Mouse (Mus musculus) embryonic facial prominence, embryonic 15.5 days (tissue): ENCODE results near the gene Ppt1. TPM values are rescaled to one million over a fixed set of nuclear protein-coding genes. Genes with fewer than 3 reads are reported as not detected.

Source experiments
- ATAC-seq: fragments of 200-750 bp; cut with Nextera tagmentation; 2 replicates; pipeline ENCODE4 v1.8.0; 2017; ENCODE audit warnings: low read depth, moderate TSS enrichment; ENCODE audit not compliant: insufficient number of reproducible peaks, low FRiP score, low TSS enrichment
- H3K27ac ChIP-seq: fragments of 300-500 bp; sonication (generic); replicated peaks from 2 replicates; pipeline ENCODE4 v1.5.1; 2015; ENCODE audit warnings: mild to moderate bottlenecking, inconsistent platforms
- H3K27me3 ChIP-seq: fragments of 300-500 bp; sonication (generic); 2 replicates; pipeline ENCODE4 v1.6.1; 2015; ENCODE audit warnings: inconsistent platforms
- H3K36me3 ChIP-seq: fragments of 300-500 bp; sonication (generic); 2 replicates; pipeline ENCODE4 v1.6.1; 2015; ENCODE audit warnings: mild to moderate bottlenecking, inconsistent platforms
- H3K4me1 ChIP-seq: fragments of 300-500 bp; sonication (generic); 2 replicates; pipeline ENCODE4 v1.6.1; 2015; ENCODE audit warnings: inconsistent platforms
- H3K4me2 ChIP-seq: fragments of 300-500 bp; sonication (generic); replicated peaks from 2 replicates; pipeline ENCODE4 v1.6.1; 2015; ENCODE audit warnings: mild to moderate bottlenecking, inconsistent platforms
- H3K4me3 ChIP-seq: fragments of 300-500 bp; sonication (generic); replicated peaks from 2 replicates; pipeline ENCODE4 v1.5.1; 2015; ENCODE audit warnings: mild to moderate bottlenecking, inconsistent platforms
- H3K9ac ChIP-seq: fragments of 300-500 bp; sonication (generic); 2 replicates; pipeline ENCODE4 v1.6.1; 2015; ENCODE audit warnings: inconsistent platforms
- H3K9me3 ChIP-seq: fragments of 300-500 bp; sonication (generic); replicated peaks from 2 replicates; pipeline ENCODE4 v1.6.1; 2016; ENCODE audit warnings: inconsistent platforms
- WGBS: fragments of 180-500 bp; shearing (Covaris S2); methylation state at CpG from one replicate; pipeline ENCODE4 v1.1.7; 2015; 5-methylcytosine and 5-hydroxymethylcytosine counted together
- polyA plus RNA-seq: library from polyadenylated mRNA; unstranded; fragments of >200 nt; fragmentation: Nextera tagmentation; extraction: Ambion mirVana; gene quantifications from 2 replicates; pipeline ENCODE4 v1.2.1, GENCODE M21; 2015

The Ppt1 gene
- polyA plus RNA-seq, 1 experiment from 2014 or later, result 80.9 TPM

DNA sequence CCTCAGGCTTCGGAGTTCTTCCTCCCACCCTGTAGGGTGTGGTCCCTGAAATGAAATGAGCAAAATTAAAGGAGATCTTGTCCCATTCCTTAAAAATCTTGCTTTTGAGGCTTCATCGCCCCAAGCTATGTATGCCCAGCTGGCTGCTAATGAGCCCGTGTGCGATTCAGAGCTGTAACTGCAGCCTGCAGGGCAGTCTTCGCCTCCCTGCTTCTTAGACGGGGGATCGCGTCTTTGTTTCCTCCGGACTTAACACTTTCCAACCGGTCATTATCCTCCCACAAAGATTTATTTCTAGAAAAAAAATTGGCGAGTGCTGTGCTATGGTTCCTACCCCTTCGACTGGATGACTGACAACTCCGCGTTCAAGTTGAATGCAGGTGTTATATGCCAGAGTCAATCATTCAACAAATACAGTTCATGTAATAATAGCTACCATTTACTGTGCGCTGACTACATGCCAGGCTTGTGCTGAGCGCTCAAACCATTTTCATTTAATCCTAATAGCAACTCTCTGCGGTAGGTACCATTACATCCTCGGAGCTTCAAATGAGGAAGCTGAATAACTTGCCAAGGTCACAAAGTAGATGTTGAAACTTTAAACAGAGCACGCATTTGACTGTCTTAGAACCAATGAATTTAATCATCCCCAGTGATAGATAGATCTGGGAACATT lies 50.7 kb downstream of the Ppt1 start:
- Histone ChIP-seq H3K4me1 (peaks cover 34% of the 10 kb centered on the region), H3K4me3 (peak overlapping the region; percentile 82), H3K27ac (peak overlapping the region; percentile 100), H3K9me3 (no peaks in the 10 kb centered on the region), H3K9ac (peak overlapping the region; percentile 79), H3K27me3 (no peaks in the 10 kb centered on the region), H3K4me2 (peak overlapping the region; percentile 86), H3K36me3 (no peaks in the 10 kb centered on the region)
- no peak for ATAC-seq
- WGBS, result 3% methylated on average over 19 of the region's 19 CpGs

- H3K27ac ChIP-seq, result peak overlapping the region; percentile 100
- 61% methylated on average over 2 of the region's 2 CpGs for WGBS
- H3K27me3 ChIP-seq, result no peaks in the 10 kb centered on the region
- peak overlapping the region; percentile 86 for H3K4me2 ChIP-seq
- peaks cover 29% of the 10 kb centered on the region for H3K4me1 ChIP-seq
- no peak for ATAC-seq
- 0 out of 2 replicates have a peak overlapping the region, but pooled peaks have one; percentile 82 for H3K4me3 ChIP-seq
- H3K9ac ChIP-seq, result no peak overlapping the region
- H3K9me3 ChIP-seq, result no peaks in the 10 kb centered on the region
- no peaks in the 10 kb centered on the region for H3K36me3 ChIP-seq
Measured at GRCm38 (mm10) chr4:122887336-122887735, 51.3 kb downstream of the Ppt1 start.

DNA sequence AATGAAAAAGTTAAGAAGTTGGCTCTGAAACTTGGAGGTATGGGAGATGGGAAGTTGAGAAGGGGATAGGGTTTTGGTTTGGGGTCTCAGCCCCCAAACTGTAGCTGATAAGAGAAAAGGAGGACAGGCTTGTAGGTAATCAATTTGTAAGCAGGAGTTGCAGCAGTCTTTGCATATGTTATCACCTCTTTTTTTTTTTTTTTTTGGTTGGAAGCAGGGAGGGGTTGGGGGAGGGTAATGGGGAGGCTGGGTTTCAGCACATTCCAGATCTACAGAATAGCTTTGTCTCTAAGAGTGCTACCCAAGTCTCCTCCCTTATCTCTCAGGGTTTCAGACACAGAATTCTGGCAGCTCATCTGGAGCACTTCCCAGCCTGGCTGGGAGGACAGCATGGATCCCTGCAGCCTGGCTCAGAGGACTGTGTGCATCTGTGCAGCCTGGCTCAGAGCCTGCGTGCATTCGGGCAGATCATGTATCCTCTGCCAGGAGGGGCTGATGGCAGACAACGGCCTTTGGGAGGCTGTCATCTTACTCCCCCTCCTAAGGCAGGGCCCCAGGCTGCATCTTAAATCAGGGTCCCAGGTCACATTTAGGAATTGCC lies 54.9 kb downstream of the Ppt1 start:
- peak; percentile 49; the same call in 1 of the 2 replicates for ATAC-seq
- peaks cover 11% of the 10 kb centered on the region; the same call in 1 of the 2 replicates for H3K4me1 ChIP-seq
- no peaks in the 10 kb centered on the region for H3K27me3 ChIP-seq
- no peak overlapping the region for H3K27ac ChIP-seq
- no peak overlapping the region for H3K4me3 ChIP-seq
- H3K4me2 ChIP-seq, result no peak overlapping the region
- H3K9me3 ChIP-seq, result no peaks in the 10 kb centered on the region
- no peaks in the 10 kb centered on the region for H3K36me3 ChIP-seq
- H3K9ac ChIP-seq, result no peak overlapping the region
- 5% methylated on average over 3 of the region's 3 CpGs for WGBS

- Histone ChIP-seq H3K4me2 (no peak overlapping the region), H3K4me1 (peaks cover 11% of the 10 kb centered on the region; the same call in 1 of the 2 replicates), H3K27ac (no peak overlapping the region), H3K36me3 (no peaks in the 10 kb centered on the region), H3K9me3 (no peaks in the 10 kb centered on the region), H3K4me3 (no peak overlapping the region), H3K9ac (no peak overlapping the region), H3K27me3 (no peaks in the 10 kb centered on the region)
- no peak for ATAC-seq
- 17% methylated on average over 1 of the region's 1 CpGs for WGBS
Measured at GRCm38 (mm10) chr4:122891597-122891996, 55.6 kb downstream of the Ppt1 start.

GRCm38 (mm10) chr4:122892157-122892556 lies 56.1 kb downstream of the Ppt1 start:
- no peak for ATAC-seq
- Histone ChIP-seq H3K4me1 (peaks cover 7% of the 10 kb centered on the region; the same call in 1 of the 2 replicates), H3K36me3 (no peaks in the 10 kb centered on the region), H3K4me3 (no peak overlapping the region), H3K4me2 (no peak overlapping the region), H3K9ac (no peak overlapping the region), H3K27me3 (no peaks in the 10 kb centered on the region), H3K27ac (no peak overlapping the region), H3K9me3 (no peaks in the 10 kb centered on the region)
- 80% methylated on average over 5 of the region's 5 CpGs for WGBS

GRCm38 (mm10) chr4:122897750-122898149 lies 61.7 kb downstream of the Ppt1 start:
- H3K27ac ChIP-seq, result no peak overlapping the region
- no peaks in the 10 kb centered on the region for H3K4me1 ChIP-seq
- no peaks in the 10 kb centered on the region for H3K9me3 ChIP-seq
- H3K27me3 ChIP-seq, result no peaks in the 10 kb centered on the region
- H3K9ac ChIP-seq, result no peak overlapping the region
- no peak for ATAC-seq
- WGBS, result 72% methylated on average over 4 of the region's 4 CpGs
- H3K4me2 ChIP-seq, result no peak overlapping the region
- H3K36me3 ChIP-seq, result no peaks in the 10 kb centered on the region
- H3K4me3 ChIP-seq, result no peak overlapping the region

GRCm38 (mm10) chr4:122898313-122898712 lies 62.3 kb downstream of the Ppt1 start:
- 10% methylated on average over 5 of the region's 5 CpGs for WGBS
- Histone ChIP-seq H3K9ac (no peak overlapping the region), H3K27ac (no peak overlapping the region), H3K9me3 (no peaks in the 10 kb centered on the region), H3K27me3 (no peaks in the 10 kb centered on the region), H3K36me3 (no peaks in the 10 kb centered on the region), H3K4me1 (no peaks in the 10 kb centered on the region), H3K4me2 (no peak overlapping the region), H3K4me3 (no peak overlapping the region)
- no peak for ATAC-seq

DNA sequence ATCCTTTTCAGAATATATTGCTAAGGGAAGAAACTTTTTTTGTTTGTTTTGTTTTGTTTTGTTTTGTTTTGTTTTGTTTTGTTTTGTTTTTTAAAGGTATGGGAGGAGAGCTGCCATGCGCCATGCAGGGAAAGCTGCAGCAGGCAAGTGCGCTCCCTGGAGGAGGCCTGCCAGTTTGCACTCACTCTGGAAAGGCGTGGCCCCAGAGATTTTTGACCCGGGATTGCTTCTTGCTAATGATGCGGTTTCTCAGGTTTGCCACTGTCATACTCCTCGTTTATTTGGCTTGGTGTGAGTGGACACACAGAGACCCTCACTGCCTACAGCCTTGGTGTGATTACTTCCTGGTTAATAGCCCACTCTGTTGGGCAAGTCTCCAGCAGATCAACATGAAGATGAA lies 66.1 kb downstream of the Ppt1 start:
- Histone ChIP-seq H3K4me3 (no peak overlapping the region), H3K27me3 (no peaks in the 10 kb centered on the region), H3K9me3 (no peaks in the 10 kb centered on the region), H3K36me3 (no peaks in the 10 kb centered on the region), H3K4me1 (no peaks in the 10 kb centered on the region), H3K27ac (no peak overlapping the region), H3K9ac (no peak overlapping the region), H3K4me2 (no peak overlapping the region)
- ATAC-seq, result no peak
- 28% methylated on average over 6 of the region's 6 CpGs for WGBS

- no peak for ATAC-seq
- no peak overlapping the region for H3K4me3 ChIP-seq
- no peaks in the 10 kb centered on the region for H3K27me3 ChIP-seq
- H3K9ac ChIP-seq, result no peak overlapping the region
- H3K4me2 ChIP-seq, result no peak overlapping the region
- no peak overlapping the region for H3K27ac ChIP-seq
- no peaks in the 10 kb centered on the region for H3K36me3 ChIP-seq
- WGBS, result 86% methylated on average over 3 of the region's 3 CpGs
- H3K4me1 ChIP-seq, result no peaks in the 10 kb centered on the region
- H3K9me3 ChIP-seq, result no peaks in the 10 kb centered on the region
Measured at GRCm38 (mm10) chr4:122903709-122904108, 67.7 kb downstream of the Ppt1 start.

GRCm38 (mm10) chr4:122905359-122905758 lies 69.3 kb downstream of the Ppt1 start:
- no peak overlapping the region for H3K4me3 ChIP-seq
- H3K27ac ChIP-seq, result no peak overlapping the region
- no peaks in the 10 kb centered on the region for H3K9me3 ChIP-seq
- 71% methylated on average over 10 of the region's 10 CpGs for WGBS
- no peak for ATAC-seq
- H3K9ac ChIP-seq, result no peak overlapping the region
- H3K4me2 ChIP-seq, result no peak overlapping the region
- H3K36me3 ChIP-seq, result no peaks in the 10 kb centered on the region
- H3K4me1 ChIP-seq, result no peaks in the 10 kb centered on the region
- H3K27me3 ChIP-seq, result no peaks in the 10 kb centered on the region
